Mouse (Mus musculus) cerebellum, adult 2 months (tissue): ENCODE results near the gene Atg4a.

Source experiments
- CTCF ChIP-seq: fragments of 200-500 bp; IDR thresholded peaks from 2 replicates; pipeline ENCODE4 v1.5.1; 2011; ENCODE audit warnings: low read depth, mild to moderate bottlenecking, control low read depth, low read length, moderate library complexity, borderline replicate concordance; ENCODE audit not compliant: insufficient read depth
- POLR2A ChIP-seq: fragments of 200-500 bp; IDR thresholded peaks from 2 replicates; pipeline ENCODE4 v1.6.1; 2011; ENCODE audit warnings: low read length, control low read depth, borderline replicate concordance; ENCODE audit not compliant: insufficient read depth

- TF ChIP-seq CTCF, result no peak
- no peak for TF ChIP-seq POLR2A
These were observed 49.3 kb upstream of the Atg4a start, which contains the start of gene Vsig1 for GRCm38 (mm10) chrX:140907360-140907759.
